ENCODE assay signal across 8 mouse cellular contexts in genomic region chr11:78031947-78032808, GRCm38 (mm10). TPM values are rescaled to one million over a fixed set of nuclear protein-coding genes. Genes with fewer than 3 reads are reported as not detected.
DNase-seq lines count a peak whose midpoint lies in the region; ATAC-seq lines count a peak whose summit lies in the region.

Gene Dhrs13, plus strand, starts transcription at chr11:78032280.

- peak within 1 kb of the TSS; percentile 84 for H3K9ac ChIP-seq in embryonic facial prominence, embryonic 14.5 days (ENCODE audit: low read depth, low read length)
- peak within 1 kb of the TSS; percentile 79 for H3K9ac ChIP-seq in kidney, embryonic 14.5 days (ENCODE audit: low read depth, low read length)
- H3K9ac ChIP-seq in limb, embryonic 15.5 days, result peak within 1 kb of the TSS; percentile 63

- peak; percentile 95 for ATAC-seq in embryonic facial prominence, embryonic 14.5 days (ENCODE audit: low read depth)
- ATAC-seq in kidney, embryonic 14.5 days (ENCODE audit: low FRiP score, low TSS enrichment), result peak; percentile 92
- peak; percentile 87 for ATAC-seq in limb, embryonic 15.5 days (ENCODE audit: insufficient number of reproducible peaks, low FRiP score, low TSS enrichment, low read depth)

- no peaks in the 10 kb centered on the region for H3K27me3 ChIP-seq in embryonic facial prominence, embryonic 14.5 days (replicated peaks; ENCODE audit: control insufficient read depth, insufficient read depth, low read length)
- no peaks in the 10 kb centered on the region for H3K27me3 ChIP-seq in kidney, embryonic 14.5 days (ENCODE audit: control insufficient read depth, insufficient read depth, low read length)
- no peaks in the 10 kb centered on the region for H3K27me3 ChIP-seq in limb, embryonic 15.5 days

- H3K27ac ChIP-seq in embryonic facial prominence, embryonic 14.5 days (replicated peaks; ENCODE audit: low read depth, low read length), result peak within 1 kb of the TSS; percentile 90
- peak within 1 kb of the TSS; percentile 63; the same call in 1 of the 2 replicates for H3K27ac ChIP-seq in kidney, embryonic 14.5 days (ENCODE audit: low read depth, low read length)
- peak within 1 kb of the TSS; percentile 94 for H3K27ac ChIP-seq in limb, embryonic 15.5 days

- peak within 1 kb of the TSS; percentile 79 for H3K4me3 ChIP-seq in embryonic facial prominence, embryonic 14.5 days (ENCODE audit: low read depth, low read length)
- H3K4me3 ChIP-seq in kidney, embryonic 14.5 days (ENCODE audit: low read length), result peak within 1 kb of the TSS; percentile 62
- peak within 1 kb of the TSS; percentile 79 for H3K4me3 ChIP-seq in limb, embryonic 15.5 days

- H3K9me3 ChIP-seq in embryonic facial prominence, embryonic 14.5 days (ENCODE audit: control insufficient read depth, low read length), result no peaks in the 10 kb centered on the region
- no peaks in the 10 kb centered on the region for H3K9me3 ChIP-seq in kidney, embryonic 14.5 days (ENCODE audit: control insufficient read depth, low read length)
- no peaks in the 10 kb centered on the region for H3K9me3 ChIP-seq in limb, embryonic 15.5 days

- H3K36me3 ChIP-seq in embryonic facial prominence, embryonic 14.5 days (ENCODE audit: control insufficient read depth, insufficient read depth, low read length), result peaks cover 43% of the 10 kb centered on the region
- H3K36me3 ChIP-seq in kidney, embryonic 14.5 days (ENCODE audit: control insufficient read depth, insufficient read depth, low read length), result peaks cover 34% of the 10 kb centered on the region
- peaks cover 33% of the 10 kb centered on the region for H3K36me3 ChIP-seq in limb, embryonic 15.5 days

- peaks cover 6% of the 10 kb centered on the region; the same call in 1 of the 2 replicates for H3K4me1 ChIP-seq in embryonic facial prominence, embryonic 14.5 days (ENCODE audit: control insufficient read depth, insufficient read depth, low read length)
- H3K4me1 ChIP-seq in kidney, embryonic 14.5 days (ENCODE audit: control insufficient read depth, insufficient read depth, low read length), result peaks cover 13% of the 10 kb centered on the region
- peaks cover 32% of the 10 kb centered on the region for H3K4me1 ChIP-seq in limb, embryonic 15.5 days

- peak within 1 kb of the TSS; percentile 71 for H3K4me2 ChIP-seq in embryonic facial prominence, embryonic 14.5 days (ENCODE audit: low read depth, low read length)
- H3K4me2 ChIP-seq in kidney, embryonic 14.5 days (replicated peaks; ENCODE audit: low read depth, low read length), result peak within 1 kb of the TSS; percentile 86
- H3K4me2 ChIP-seq in limb, embryonic 15.5 days, result peak within 1 kb of the TSS; percentile 87

- DNase-seq in 3T3-L1 (ENCODE audit: low read depth, low spot score), result peak; percentile 89
- peak; percentile 82 to 88 for DNase-seq in adrenal gland, postnatal 4 days (ENCODE audit: low spot score in 2 of 2)
- DNase-seq in embryonic facial prominence, embryonic 14.5 days (ENCODE audit: low spot score), result peak; percentile 96
- peak; percentile 91 to 92 for DNase-seq in heart, adult 9 months (ENCODE audit: low spot score in 2 of 2)
- DNase-seq in monocyte, adult 2 months (ENCODE audit: low read depth in 1 of 2, low spot score in 2 of 2), result peak; percentile 64 to 70
- peak; percentile 83 to 88 for DNase-seq in spleen, postnatal 36 days (ENCODE audit: low spot score in 2 of 2)

- WGBS in embryonic facial prominence, embryonic 14.5 days, result under 1% methylated on average over 54 of the region's 96 CpGs
- WGBS in kidney, embryonic 14.5 days, result under 1% methylated on average over 94 of the region's 96 CpGs
- WGBS in limb, embryonic 15.5 days, result under 1% methylated on average over 75 of the region's 96 CpGs

RNA-seq across cellular contexts. Expression of gene Dhrs13, which starts in this region (rescaled TPM):
- 10 to 100 TPM; 10.3 to 12.1 TPM for total RNA-seq in adrenal gland, postnatal 4 days (2021)
- 19.1 and 21.7 TPM in 2 replicates for polyA plus RNA-seq in embryonic facial prominence, embryonic 14.5 days (2014; fragmentation: Nextera tagmentation; extraction: Ambion mirVana)
- 20.3 and 20.4 TPM in 2 replicates for polyA plus RNA-seq in kidney, embryonic 14.5 days (2014; fragmentation: Nextera tagmentation; extraction: Ambion mirVana)
- 16.8 and 17.8 TPM in 2 replicates for polyA plus RNA-seq in limb, embryonic 15.5 days (2015; fragmentation: Nextera tagmentation; extraction: Ambion mirVana)

Comparison
In these comparisons a context has a peak if more than half of its experiments do, and no peak if none do; other contexts are left out.
1. Peak in every context shown above with its lines: DNase-seq, ATAC-seq, H3K4me3 ChIP-seq and H3K27ac ChIP-seq.